Mouse (Mus musculus) hindbrain, embryonic 11.5 days (tissue): Measurements from ENCODE around the gene Rnf17. TPM values are rescaled to one million over a fixed set of nuclear protein-coding genes. Genes with fewer than 3 reads are reported as not detected.

ENCODE experiments used
- ATAC-seq: fragments of 200-750 bp; cut with Nextera tagmentation; 2 replicates; pipeline ENCODE4 v1.8.0; 2017; ENCODE audit warnings: mild to moderate bottlenecking, moderate TSS enrichment, moderate library complexity; ENCODE audit not compliant: low FRiP score
- DNase-seq: peaks from one replicate; pipeline ENCODE4 v3.0.0-alpha.2; 2015; ENCODE audit warnings: low spot score
- H3K27ac ChIP-seq: fragments of 300-500 bp; sonication (generic); 2 replicates; pipeline ENCODE4 v1.5.1; 2014; ENCODE audit warnings: mild to moderate bottlenecking, low read depth, low read length
- H3K27me3 ChIP-seq: fragments of 300-500 bp; sonication (generic); 2 replicates; pipeline ENCODE4 v1.6.1; 2014; ENCODE audit warnings: mild to moderate bottlenecking, low read length, moderate library complexity, mixed read lengths; ENCODE audit not compliant: control insufficient read depth, insufficient read depth
- H3K36me3 ChIP-seq: fragments of 300-500 bp; sonication (generic); 2 replicates; pipeline ENCODE4 v1.6.1; 2014; ENCODE audit warnings: mild to moderate bottlenecking, low read length, moderate library complexity, mixed read lengths; ENCODE audit not compliant: control insufficient read depth, insufficient read depth
- H3K4me1 ChIP-seq: fragments of 300-500 bp; sonication (generic); replicated peaks from 2 replicates; pipeline ENCODE4 v1.6.1; 2014; ENCODE audit warnings: low read length, mixed read lengths; ENCODE audit not compliant: control insufficient read depth, insufficient read depth
- H3K4me2 ChIP-seq: fragments of 300-500 bp; sonication (generic); replicated peaks from 2 replicates; pipeline ENCODE4 v1.6.1; 2014; ENCODE audit warnings: mild to moderate bottlenecking, low read depth, low read length
- H3K4me3 ChIP-seq: fragments of 300-500 bp; sonication (generic); 2 replicates; pipeline ENCODE4 v1.5.1; 2014; ENCODE audit warnings: low read depth, low read length
- H3K9ac ChIP-seq: fragments of 300-500 bp; sonication (generic); 2 replicates; pipeline ENCODE4 v1.6.1; 2014; ENCODE audit warnings: low read depth, low read length
- H3K9me3 ChIP-seq: fragments of 300-500 bp; sonication (generic); 2 replicates; pipeline ENCODE4 v1.6.1; 2016; ENCODE audit warnings: low read length; ENCODE audit not compliant: control insufficient read depth
- WGBS: fragments of 180-500 bp; shearing (Covaris S2); extraction: QIAGEN DNeasy Blood & Tissue Kit; methylation state at CpG from one replicate; pipeline ENCODE4 v1.1.7; 2014; 5-methylcytosine and 5-hydroxymethylcytosine counted together
- polyA plus RNA-seq: library from polyadenylated mRNA; unstranded; fragments of >200 nt; fragmentation: Nextera tagmentation; extraction: Ambion mirVana; gene quantifications from 2 replicates; pipeline ENCODE4 v1.2.1, GENCODE M21; 2014

Gene Rnf17
- polyA plus RNA-seq, 1 experiment from 2014 or later = 1.9 TPM

GRCm38 (mm10) chr14:56571310-56572093 is 169.1 kb downstream of the Rnf17 start:
- Histone ChIP-seq H3K9me3 (no peaks in the 10 kb centered on the region), H3K4me1 (no peaks in the 10 kb centered on the region; the same call in 1 of the 2 replicates), H3K4me2 (peak overlapping the region; percentile 56), H3K4me3 (peak overlapping the region; percentile 83), H3K36me3 (no peaks in the 10 kb centered on the region), H3K9ac (peak overlapping the region; percentile 86), H3K27me3 (no peaks in the 10 kb centered on the region), H3K27ac (peak overlapping the region; percentile 81)
- DNase-seq = peak; percentile 96
- under 1% methylated on average over 59 of the region's 59 CpGs for WGBS
- ATAC-seq = peak; percentile 99

DNA sequence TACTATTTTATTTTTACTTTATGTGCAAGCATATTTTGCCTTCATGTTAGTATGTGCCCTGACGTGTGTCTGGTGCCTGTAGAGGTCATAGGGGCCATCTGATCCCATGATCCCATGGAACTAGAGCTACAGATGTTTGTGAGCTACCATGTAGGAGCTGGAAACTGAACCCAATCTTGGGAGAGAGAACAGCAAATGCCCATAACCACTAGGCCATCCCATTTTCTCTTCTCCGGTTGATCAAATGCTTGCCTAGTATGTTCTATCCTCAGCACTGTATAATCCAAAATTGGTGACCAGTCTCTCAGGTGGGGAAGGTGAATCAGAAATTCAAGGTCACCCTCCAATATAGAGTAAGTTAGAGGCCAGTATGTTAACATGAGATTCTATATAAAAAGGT is 170.2 kb downstream of the Rnf17 start:
- Histone ChIP-seq H3K27me3 (no peaks in the 10 kb centered on the region), H3K4me1 (no peaks in the 10 kb centered on the region; the same call in 1 of the 2 replicates), H3K4me3 (peak overlapping the region; percentile 83; the same call in 1 of the 2 replicates), H3K27ac (no peak overlapping the region), H3K9ac (no peak overlapping the region; the same call in 1 of the 2 replicates), H3K36me3 (no peaks in the 10 kb centered on the region), H3K9me3 (no peaks in the 10 kb centered on the region), H3K4me2 (peak overlapping the region; percentile 49; the same call in 1 of the 2 replicates)
- no peak for ATAC-seq
- DNase-seq = peak; percentile 29
- 70% methylated on average over 2 of the region's 2 CpGs for WGBS

Other genes starting within 250 kb of the Rnf17 start
- not detected in 2 replicates for gene Gzmg, start 243.0 kb upstream of the Rnf17 start, polyA plus RNA-seq
- gene Gzmn, start 228.0 kb upstream of the Rnf17 start, polyA plus RNA-seq = not detected in 2 replicates
- not detected in 2 replicates for gene Gzmf, start 191.2 kb upstream of the Rnf17 start, polyA plus RNA-seq
- not detected in 2 replicates for gene Gzmc, start 167.9 kb upstream of the Rnf17 start, polyA plus RNA-seq
- 0.11 TPM in 1 of 2 replicates, not detected in the other for gene Gzmb, start 140.3 kb upstream of the Rnf17 start, polyA plus RNA-seq
- 0.15 and 0.25 TPM in 2 replicates for gene Atp12a, start 37.5 kb upstream of the Rnf17 start, polyA plus RNA-seq
- 15.8 and 21.6 TPM in 2 replicates for gene Cenpj, start 172.8 kb downstream of the Rnf17 start, polyA plus RNA-seq
- gene Parp4, start 173.0 kb downstream of the Rnf17 start, polyA plus RNA-seq = 1.1 and 2.9 TPM in 2 replicates